18 mouse cellular contexts compared by ENCODE assay signal in genomic region chr13:94423600-94423999, GRCm38 (mm10).
"Had no signal": no experiment of that assay in that cellular context is flagged by ENCODE, and none has a peak within 500 bp of the region (broad histone marks: within the 10 kb centered on the region; RNA-seq: fewer than 3 reads in every experiment).

No protein-coding gene starts in this region.

- H3K36me3 ChIP-seq: midbrain, embryonic 15.5 days; neural tube, embryonic 13.5 days; neural tube, embryonic 15.5 days had no signal

- H3K4me1 ChIP-seq: midbrain, embryonic 10.5 days; midbrain, embryonic 12.5 days; midbrain, embryonic 15.5 days; neural tube, embryonic 13.5 days; neural tube, embryonic 15.5 days had no signal

- H3K4me3 ChIP-seq: midbrain, embryonic 10.5 days; midbrain, embryonic 12.5 days; midbrain, embryonic 15.5 days; myocyte; neural tube, embryonic 13.5 days; neural tube, embryonic 15.5 days had no signal

- H3K9me3 ChIP-seq: midbrain, embryonic 10.5 days; midbrain, embryonic 12.5 days; midbrain, embryonic 15.5 days; neural tube, embryonic 13.5 days; neural tube, embryonic 15.5 days had no signal

- H3K9ac ChIP-seq: lung, embryonic 14.5 days; midbrain, embryonic 12.5 days; midbrain, embryonic 15.5 days; neural tube, embryonic 13.5 days; neural tube, embryonic 15.5 days had no signal

- H3K4me2 ChIP-seq: lung, embryonic 14.5 days; midbrain, embryonic 12.5 days; midbrain, embryonic 15.5 days; neural tube, embryonic 13.5 days; neural tube, embryonic 15.5 days had no signal

- H3K27ac ChIP-seq: midbrain, embryonic 10.5 days; midbrain, embryonic 12.5 days; midbrain, embryonic 15.5 days; neural tube, embryonic 13.5 days; neural tube, embryonic 15.5 days had no signal

- DNase-seq: lung, adult 18-20 months; lung, embryonic 14.5 days; lung, postnatal 10 days; lung, postnatal 4 days; retina, postnatal 1 day; right cerebral cortex, adult 18-20 months; right cerebral cortex, postnatal 25 days; right cerebral cortex, postnatal 4 days; spleen, adult 18-20 months; thymus, adult 18-20 months; thymus, postnatal 14 days; thymus, postnatal 36 days had no signal

- H3K27me3 ChIP-seq: midbrain, embryonic 12.5 days; midbrain, embryonic 15.5 days; neural tube, embryonic 13.5 days; neural tube, embryonic 15.5 days had no signal

- ATAC-seq: midbrain, embryonic 15.5 days had no signal
